28 mouse cellular contexts compared by ENCODE assay signal in the genomic region with DNA sequence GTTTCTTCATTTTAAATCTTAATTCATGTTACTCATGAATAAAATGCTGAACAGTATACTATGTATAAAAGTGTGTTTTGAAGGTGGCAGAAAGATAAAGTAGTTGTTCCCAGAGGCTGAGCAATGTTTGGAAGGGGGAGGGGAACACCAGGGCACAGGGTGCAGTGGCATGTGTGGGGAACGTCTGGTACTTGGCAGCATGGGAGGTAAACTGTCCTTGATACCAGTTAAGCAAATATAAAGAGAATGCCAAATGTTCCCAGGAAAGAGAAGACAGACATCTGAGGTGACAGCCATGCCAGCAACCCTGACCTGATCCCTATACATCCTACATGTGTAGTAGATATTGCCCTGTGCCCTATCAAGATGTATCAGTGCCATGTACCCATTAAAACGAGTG.
DNase-seq lines count a peak whose midpoint lies in the region; ATAC-seq and TF ChIP-seq lines count a peak whose summit lies in the region.
"Had no signal": no experiment of that assay in that cellular context is flagged by ENCODE, and none has a peak within 500 bp of the region (broad histone marks: within the 10 kb centered on the region; RNA-seq: fewer than 3 reads in every experiment).

No protein-coding gene starts in this region.

- no peaks in the 10 kb centered on the region for H3K36me3 ChIP-seq in heart, embryonic 11.5 days (ENCODE audit: control insufficient read depth, insufficient read depth, low read length)
- H3K36me3 ChIP-seq in intestine, embryonic 15.5 days = no peaks in the 10 kb centered on the region
- no peaks in the 10 kb centered on the region for H3K36me3 ChIP-seq in intestine, postnatal 0 days (ENCODE audit: control insufficient read depth, insufficient read depth)
- no peaks in the 10 kb centered on the region for H3K36me3 ChIP-seq in midbrain, embryonic 16.5 days (ENCODE audit: control insufficient read depth, insufficient read depth, low read length)
- H3K36me3 ChIP-seq: embryonic facial prominence, embryonic 10.5 days; embryonic facial prominence, embryonic 15.5 days; forebrain, embryonic 12.5 days; heart, embryonic 15.5 days; limb, embryonic 13.5 days; midbrain, embryonic 12.5 days; neural tube, embryonic 13.5 days had no signal

- H3K27ac ChIP-seq in heart, embryonic 11.5 days (ENCODE audit: low read depth, low read length) = no peak overlapping the region
- H3K27ac ChIP-seq in intestine, embryonic 15.5 days = no peak overlapping the region
- no peak overlapping the region for H3K27ac ChIP-seq in intestine, postnatal 0 days (ENCODE audit: low read depth, low read length)
- H3K27ac ChIP-seq in midbrain, embryonic 16.5 days (ENCODE audit: low read length) = no peak overlapping the region
- H3K27ac ChIP-seq: embryonic facial prominence, embryonic 10.5 days; embryonic facial prominence, embryonic 15.5 days; forebrain, embryonic 12.5 days; heart, embryonic 15.5 days; hindbrain, embryonic 14.5 days; kidney, postnatal 0 days; limb, embryonic 13.5 days; liver, embryonic 14.5 days; midbrain, embryonic 12.5 days; neural tube, embryonic 13.5 days had no signal

- no peaks in the 10 kb centered on the region for H3K4me1 ChIP-seq in heart, embryonic 11.5 days (ENCODE audit: control insufficient read depth, insufficient read depth, low read length)
- H3K4me1 ChIP-seq in intestine, embryonic 15.5 days (replicated peaks) = no peaks in the 10 kb centered on the region
- no peaks in the 10 kb centered on the region for H3K4me1 ChIP-seq in intestine, postnatal 0 days (replicated peaks; ENCODE audit: control insufficient read depth, insufficient read depth, low read length)
- H3K4me1 ChIP-seq in midbrain, embryonic 16.5 days (ENCODE audit: control insufficient read depth, insufficient read depth, low read length) = no peaks in the 10 kb centered on the region; the same call in 1 of the 2 replicates
- H3K4me1 ChIP-seq: embryonic facial prominence, embryonic 10.5 days; heart, embryonic 15.5 days; limb, embryonic 13.5 days; megakaryocyte, embryonic 14.5 days; midbrain, embryonic 12.5 days had no signal

- WGBS in heart, embryonic 11.5 days (ENCODE audit: insufficient replicate concordance) = 60% methylated on average over 2 of the region's 2 CpGs
- WGBS in intestine, embryonic 15.5 days = 65% methylated on average over 2 of the region's 2 CpGs
- 50% methylated on average over 2 of the region's 2 CpGs for WGBS in intestine, postnatal 0 days
- WGBS in midbrain, embryonic 16.5 days = 77% methylated on average over 2 of the region's 2 CpGs

- DNase-seq in heart, adult 11 months = peak; percentile 96
- peak; percentile 25 for DNase-seq in ovary, postnatal 36 days (ENCODE audit: low spot score)
- no peak for DNase-seq in ovary, postnatal 10 days (ENCODE audit: low spot score)
- DNase-seq in heart, postnatal 14 days = peak; percentile 11 to 14
- DNase-seq: cerebellum, adult 2 months; cerebellum, postnatal 25 days; forebrain, postnatal 0 days; kidney, adult 2 months; kidney, postnatal 4 days; lung, embryonic 14.5 days; right cerebral cortex, adult 18-20 months; spleen, adult 18-20 months had no signal

- no peak overlapping the region for H3K9ac ChIP-seq in heart, embryonic 11.5 days (ENCODE audit: low read depth, low read length)
- H3K9ac ChIP-seq in intestine, embryonic 15.5 days = no peak overlapping the region
- H3K9ac ChIP-seq in intestine, postnatal 0 days (ENCODE audit: low read depth, low read length) = no peak overlapping the region
- no peak overlapping the region for H3K9ac ChIP-seq in midbrain, embryonic 16.5 days (ENCODE audit: low read depth, low read length)
- H3K9ac ChIP-seq: embryonic facial prominence, embryonic 15.5 days; forebrain, embryonic 12.5 days; forebrain, postnatal 0 days; heart, embryonic 15.5 days; hindbrain, embryonic 14.5 days; limb, embryonic 13.5 days; liver, embryonic 14.5 days; lung, embryonic 14.5 days; midbrain, embryonic 12.5 days; neural tube, embryonic 13.5 days had no signal

- no peaks in the 10 kb centered on the region for H3K9me3 ChIP-seq in heart, embryonic 11.5 days (replicated peaks; ENCODE audit: control insufficient read depth, low read length)
- no peaks in the 10 kb centered on the region for H3K9me3 ChIP-seq in intestine, embryonic 15.5 days
- no peaks in the 10 kb centered on the region for H3K9me3 ChIP-seq in intestine, postnatal 0 days (ENCODE audit: control insufficient read depth)
- H3K9me3 ChIP-seq in midbrain, embryonic 16.5 days (replicated peaks; ENCODE audit: control insufficient read depth, low read length, poor library complexity, severe bottlenecking) = no peaks in the 10 kb centered on the region
- H3K9me3 ChIP-seq: embryonic facial prominence, embryonic 10.5 days; embryonic facial prominence, embryonic 15.5 days; forebrain, embryonic 12.5 days; heart, embryonic 15.5 days; limb, embryonic 13.5 days; midbrain, embryonic 12.5 days; neural tube, embryonic 13.5 days had no signal

- ATAC-seq in heart, embryonic 11.5 days (replicated peaks; ENCODE audit: insufficient number of reproducible peaks, low FRiP score, low TSS enrichment) = no peak
- peak; percentile 55 for ATAC-seq in intestine, embryonic 15.5 days
- ATAC-seq in intestine, postnatal 0 days = no peak
- no peak for ATAC-seq in midbrain, embryonic 16.5 days
- ATAC-seq: CD4-positive, CD25-positive, alpha-beta regulatory T cell, adult 4 months; forebrain, postnatal 0 days had no signal

- no peak overlapping the region for H3K4me3 ChIP-seq in heart, embryonic 11.5 days (ENCODE audit: low read depth, low read length)
- no peak overlapping the region for H3K4me3 ChIP-seq in intestine, embryonic 15.5 days (replicated peaks)
- H3K4me3 ChIP-seq in intestine, postnatal 0 days (ENCODE audit: low read depth, low read length) = no peak overlapping the region
- no peak overlapping the region for H3K4me3 ChIP-seq in midbrain, embryonic 16.5 days (ENCODE audit: low read depth, low read length)
- H3K4me3 ChIP-seq: embryonic facial prominence, embryonic 10.5 days; embryonic facial prominence, embryonic 15.5 days; forebrain, embryonic 12.5 days; heart, embryonic 15.5 days; limb, embryonic 13.5 days; megakaryocyte, embryonic 14.5 days; midbrain, embryonic 12.5 days; neural tube, embryonic 13.5 days had no signal

- intact Hi-C loops in heart, postnatal 14 days (cut with DNase I) = no loop called here

- H3K4me2 ChIP-seq in heart, embryonic 11.5 days = no peak overlapping the region
- no peak overlapping the region for H3K4me2 ChIP-seq in intestine, embryonic 15.5 days (replicated peaks)
- H3K4me2 ChIP-seq in intestine, postnatal 0 days (replicated peaks; ENCODE audit: low read depth) = no peak overlapping the region
- no peak overlapping the region for H3K4me2 ChIP-seq in midbrain, embryonic 16.5 days (ENCODE audit: low read length)
- H3K4me2 ChIP-seq: embryonic facial prominence, embryonic 15.5 days; forebrain, embryonic 12.5 days; heart, embryonic 15.5 days; hindbrain, embryonic 14.5 days; limb, embryonic 13.5 days; lung, embryonic 14.5 days; midbrain, embryonic 12.5 days; neural tube, embryonic 13.5 days had no signal

- TF ChIP-seq CTCF in intestine, postnatal 0 days (IDR thresholded peaks at IDR 0.05; ENCODE audit: low read depth) = no peak

- H3K27me3 ChIP-seq in heart, embryonic 11.5 days (ENCODE audit: control insufficient read depth, insufficient read depth, low read length) = no peaks in the 10 kb centered on the region
- H3K27me3 ChIP-seq in intestine, embryonic 15.5 days (replicated peaks) = no peaks in the 10 kb centered on the region
- no peaks in the 10 kb centered on the region for H3K27me3 ChIP-seq in intestine, postnatal 0 days (replicated peaks; ENCODE audit: control insufficient read depth, insufficient read depth, low read length)
- no peaks in the 10 kb centered on the region for H3K27me3 ChIP-seq in midbrain, embryonic 16.5 days (ENCODE audit: control insufficient read depth, insufficient read depth, low read depth, low read length)
- H3K27me3 ChIP-seq: embryonic facial prominence, embryonic 15.5 days; forebrain, embryonic 12.5 days; heart, embryonic 15.5 days; limb, embryonic 13.5 days; megakaryocyte, embryonic 14.5 days; midbrain, embryonic 12.5 days; neural tube, embryonic 13.5 days had no signal
